Mouse (Mus musculus): ENCODE results near the gene Vmn2r80.
"Not testable (repeated sequence)": the region's sequence is repeated elsewhere in the genome, so short reads cannot be mapped to it uniquely, and the experiment has no call there.

Vmn2r80 gene

GRCm38 (mm10) chr10:79148469-79148868 is at the start of gene Vmn2r80:
TSS of gene Vmn2r80 (plus strand) at chr10:79148769.
- DNase-seq (ENCODE audit: low read depth, low spot score): not testable (repeated sequence)

GRCm38 (mm10) chr10:79106325-79107282 is 42.0 kb upstream of the Vmn2r80 start:
- no peak for DNase-seq (ENCODE audit: low read depth, low spot score)

GRCm38 (mm10) chr10:79107531-79107930 is 41.0 kb upstream of the Vmn2r80 start:
- no peak for DNase-seq (ENCODE audit: low read depth, low spot score)

- no peak for DNase-seq (ENCODE audit: low read depth, low spot score)
These were observed 39.4 kb upstream of the Vmn2r80 start for GRCm38 (mm10) chr10:79109156-79109555.

- no peak for DNase-seq (ENCODE audit: low read depth, low spot score)
These were observed 38.1 kb upstream of the Vmn2r80 start for GRCm38 (mm10) chr10:79110482-79110881.

- DNase-seq (ENCODE audit: low read depth, low spot score): no peak
These were observed 33.5 kb upstream of the Vmn2r80 start for GRCm38 (mm10) chr10:79115085-79115484.

GRCm38 (mm10) chr10:79116125-79116849 is 32.3 kb upstream of the Vmn2r80 start:
- peak; percentile 81 for DNase-seq (ENCODE audit: low read depth, low spot score)

- DNase-seq (ENCODE audit: low read depth, low spot score): no peak
These were observed 3.0 kb downstream of the Vmn2r80 start for GRCm38 (mm10) chr10:79151602-79152001.

- not testable (repeated sequence) for DNase-seq (ENCODE audit: low read depth, low spot score)
These were observed 51.4 kb downstream of the Vmn2r80 start for GRCm38 (mm10) chr10:79199973-79200372.

GRCm38 (mm10) chr10:79220432-79220831 is 71.9 kb downstream of the Vmn2r80 start:
- no peak for DNase-seq (ENCODE audit: low read depth, low spot score)

- no peak for DNase-seq (ENCODE audit: low read depth, low spot score)
These were observed 73.0 kb downstream of the Vmn2r80 start for GRCm38 (mm10) chr10:79221606-79222005.

GRCm38 (mm10) chr10:79222214-79222613 is 73.6 kb downstream of the Vmn2r80 start:
- DNase-seq (ENCODE audit: low read depth, low spot score): no peak

Data from brain, adult 2 months (tissue).